Mouse (Mus musculus): ENCODE results near the gene Samd3.

Samd3 gene

DNA sequence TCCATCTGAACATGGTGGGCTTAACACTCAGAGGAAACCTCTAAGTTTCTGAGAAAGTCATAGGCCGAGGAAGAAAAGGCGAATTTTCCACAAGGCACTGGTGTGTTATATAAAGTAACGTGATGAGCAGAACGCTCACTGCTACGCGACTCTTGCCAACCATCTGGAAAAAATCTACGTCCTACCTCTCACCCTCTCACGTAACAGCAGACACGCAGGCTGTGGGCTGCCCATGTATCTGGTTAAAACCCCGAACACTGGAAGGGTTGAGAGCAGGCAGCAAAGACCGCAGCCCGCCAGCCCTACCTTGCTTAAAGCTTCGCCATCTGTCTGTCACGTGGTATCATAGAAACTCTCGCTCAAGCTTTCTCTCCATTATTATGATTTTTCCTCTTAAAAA, 84.8 kb downstream of the Samd3 start:
- 49% methylated on average over 15 of the region's 15 CpGs for WGBS

DNA sequence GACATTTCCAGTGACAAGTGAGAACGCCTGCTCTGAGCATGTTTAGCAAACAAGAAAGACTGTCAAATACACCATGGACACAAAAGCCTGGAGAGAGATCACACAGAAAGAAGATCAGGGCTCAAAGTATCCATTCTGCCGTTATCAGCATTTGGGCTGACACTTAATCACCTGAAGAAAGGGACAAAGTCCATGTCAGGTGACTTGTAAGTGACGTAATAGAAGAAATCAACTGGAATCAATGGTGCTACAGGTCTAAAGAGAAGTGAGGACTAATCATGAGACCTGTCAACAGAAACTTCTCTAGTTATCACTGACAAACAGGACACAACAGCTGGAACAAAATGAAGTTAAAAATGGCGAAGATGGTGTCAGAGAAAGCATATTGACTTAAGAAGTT, 91.2 kb downstream of the Samd3 start:
- 97% methylated on average over 4 of the region's 4 CpGs for WGBS

Data from cerebral cortex, adult 2 months (tissue).